Mouse (Mus musculus): ENCODE measurements around the gene Rps7.

Gene Rps7

DNA sequence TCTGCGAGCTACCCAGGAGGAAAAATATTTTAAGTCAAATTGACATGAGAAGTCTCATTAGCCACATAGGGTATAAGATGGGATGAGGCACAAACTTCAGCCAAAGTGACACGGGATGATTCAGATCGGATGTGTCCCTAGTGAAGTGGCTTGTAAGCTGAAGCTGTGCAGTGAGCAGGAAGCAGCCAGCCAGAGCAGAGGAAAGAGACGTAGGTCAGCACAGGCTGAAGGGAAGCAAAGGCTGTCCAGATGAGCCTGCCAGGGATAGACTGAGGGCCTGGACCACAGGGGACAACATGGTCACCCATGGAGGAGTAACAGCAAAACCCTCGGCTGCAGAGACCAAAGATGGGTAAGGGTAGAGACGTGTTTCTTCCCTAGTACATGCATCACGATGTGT is 21.4 kb downstream of the Rps7 start:
- no peak for DNase-seq

DNA sequence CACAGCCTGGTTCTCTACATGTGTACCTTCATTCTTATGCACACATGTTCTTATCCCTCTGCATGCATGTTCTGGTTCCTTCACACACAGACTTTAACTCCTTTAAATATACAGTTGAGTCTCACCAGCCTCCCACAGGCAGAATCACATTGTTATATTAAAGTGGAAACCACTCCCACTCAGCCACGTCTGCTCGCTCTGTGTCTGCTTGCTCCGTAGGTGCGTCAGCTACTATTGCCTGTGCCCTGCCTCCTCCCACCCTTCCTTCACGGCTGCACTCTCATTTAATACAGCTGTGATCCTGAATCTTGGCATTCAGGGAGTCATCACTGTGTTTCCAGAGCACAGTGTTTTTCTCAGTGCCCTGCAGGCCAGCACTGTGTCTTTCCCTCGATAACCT is 23.4 kb downstream of the Rps7 start:
- DNase-seq = peak; percentile 79

DNA sequence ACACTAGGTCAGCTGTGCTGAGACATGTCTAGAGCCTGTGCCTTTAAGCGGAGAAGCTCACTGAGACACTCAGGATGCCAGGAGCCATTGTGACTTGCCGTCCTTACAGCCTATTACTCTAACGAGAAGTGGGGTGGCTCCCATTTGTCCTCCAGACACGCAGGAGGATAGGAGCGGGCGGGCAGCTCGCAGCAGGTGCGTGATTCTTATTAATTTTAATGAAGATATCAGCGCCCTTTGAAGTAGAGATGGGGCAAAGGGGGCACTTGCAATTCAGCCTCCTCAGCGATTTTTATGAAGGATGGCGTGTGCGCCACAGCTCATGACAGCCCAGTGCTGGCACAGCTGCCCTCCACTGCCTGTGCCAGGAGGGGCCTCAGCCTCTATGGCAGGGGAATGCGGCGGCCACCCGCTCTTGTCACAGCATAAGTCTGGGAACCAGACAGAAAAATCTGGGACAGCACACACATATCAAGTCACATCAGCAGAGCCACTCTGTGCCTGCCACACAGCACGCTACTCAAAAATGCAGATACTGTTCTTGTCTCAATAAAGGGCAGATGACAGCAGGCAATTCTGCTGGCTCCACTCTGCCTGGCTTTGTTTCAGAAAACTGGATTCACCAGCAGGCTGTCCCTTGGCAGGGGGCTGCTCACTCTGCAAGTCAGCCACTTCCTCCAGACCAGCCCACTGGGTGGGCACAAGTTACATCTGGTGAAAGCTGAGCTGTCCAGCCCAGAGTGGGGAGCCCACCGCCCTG is 28.0 kb downstream of the Rps7 start:
- DNase-seq = peak; percentile 44

- DNase-seq = no peak
Observed at GRCm38 (mm10) chr12:28603494-28603893, 32.3 kb downstream of the Rps7 start.

DNA sequence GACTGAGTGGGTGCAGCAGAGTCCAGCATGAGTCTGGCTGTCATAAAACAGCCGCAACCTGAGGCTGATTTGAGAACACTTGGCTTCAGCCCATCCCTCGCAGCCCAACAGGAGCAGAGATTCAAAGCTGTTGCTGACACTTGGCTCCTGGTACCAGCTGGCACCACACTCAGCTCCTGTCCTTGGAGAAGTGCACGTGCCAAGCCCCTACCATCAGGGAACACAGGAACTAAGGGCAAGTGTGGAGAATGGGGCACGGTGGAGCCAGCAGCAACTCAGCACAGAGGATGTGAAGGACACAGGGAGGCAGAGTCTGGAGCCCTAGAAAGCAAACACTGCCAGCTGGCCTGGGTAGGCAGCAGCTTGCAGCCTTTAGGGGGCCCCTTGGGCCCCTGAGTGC is 33.5 kb downstream of the Rps7 start:
- no peak for DNase-seq

- DNase-seq = no peak
Observed at GRCm38 (mm10) chr12:28598526-28598991, 37.2 kb downstream of the Rps7 start.

- no peak for DNase-seq
Observed at GRCm38 (mm10) chr12:28598110-28598509, 37.6 kb downstream of the Rps7 start.

- DNase-seq = no peak
Observed at GRCm38 (mm10) chr12:28597699-28598098, 38.1 kb downstream of the Rps7 start.

- no peak for DNase-seq
Observed at GRCm38 (mm10) chr12:28596851-28597250, 38.9 kb downstream of the Rps7 start.

DNA sequence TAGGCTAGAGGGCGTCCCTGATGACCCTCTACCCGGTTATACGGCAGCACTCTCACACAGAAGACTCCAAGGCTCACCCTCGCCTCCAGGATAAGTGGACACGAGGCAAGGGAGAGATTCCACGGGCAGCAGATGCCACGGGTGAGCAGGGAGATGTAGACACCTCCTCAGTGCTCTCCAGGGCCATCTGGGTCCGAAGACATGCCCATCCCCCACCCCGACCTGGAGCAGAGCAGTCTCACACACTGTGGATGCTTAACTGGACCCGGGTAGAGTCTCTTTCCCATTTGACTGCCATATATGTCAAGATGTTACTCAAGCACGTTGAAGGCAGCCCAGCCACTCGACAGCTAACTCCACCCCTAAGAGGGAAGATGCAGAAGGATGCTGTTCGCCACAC is 45.3 kb downstream of the Rps7 start:
- DNase-seq = no peak

DNA sequence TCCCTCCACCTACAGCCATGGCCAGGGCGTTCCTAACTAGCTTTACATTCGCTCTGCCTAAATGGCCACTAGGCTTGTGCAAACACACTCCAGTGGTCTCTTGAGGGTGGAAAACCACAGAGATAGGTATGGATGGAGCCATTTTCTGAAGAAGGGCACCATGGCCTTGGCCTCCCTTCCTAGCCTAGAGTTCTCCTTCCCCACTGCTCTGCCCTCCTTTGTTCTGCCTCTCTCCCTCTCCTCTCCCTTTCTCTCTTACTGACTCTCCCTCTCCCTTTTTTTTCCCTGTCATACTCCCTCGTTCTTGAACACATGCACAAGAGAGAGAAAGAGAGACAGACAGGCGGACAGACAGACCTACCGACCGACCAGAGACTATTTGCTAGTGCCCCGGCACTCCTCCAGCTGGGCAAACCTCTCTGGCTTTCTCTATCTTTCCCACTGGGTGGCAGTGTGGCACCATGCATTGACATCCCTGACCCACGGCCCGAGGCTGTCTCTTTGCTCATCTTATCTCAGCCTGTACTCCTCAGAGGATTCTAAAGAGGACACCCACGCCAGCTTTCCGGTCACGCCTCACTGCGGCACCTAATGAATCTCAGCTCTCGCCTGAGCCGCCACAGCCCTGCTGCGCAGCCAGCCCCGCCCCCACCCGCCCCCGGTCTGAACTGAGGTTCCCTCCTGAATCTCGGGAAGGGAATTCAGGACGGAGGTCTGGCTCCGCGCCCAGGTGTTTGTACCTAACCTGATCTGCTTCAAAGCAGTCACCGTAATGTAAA is 46.5 kb downstream of the Rps7 start:
- DNase-seq = peak; percentile 96

GRCm38 (mm10) chr12:28587949-28588348 is 47.8 kb downstream of the Rps7 start:
- peak; percentile 91 for DNase-seq

- no peak for DNase-seq
Observed at GRCm38 (mm10) chr12:28584036-28584435, 51.7 kb downstream of the Rps7 start.

DNA sequence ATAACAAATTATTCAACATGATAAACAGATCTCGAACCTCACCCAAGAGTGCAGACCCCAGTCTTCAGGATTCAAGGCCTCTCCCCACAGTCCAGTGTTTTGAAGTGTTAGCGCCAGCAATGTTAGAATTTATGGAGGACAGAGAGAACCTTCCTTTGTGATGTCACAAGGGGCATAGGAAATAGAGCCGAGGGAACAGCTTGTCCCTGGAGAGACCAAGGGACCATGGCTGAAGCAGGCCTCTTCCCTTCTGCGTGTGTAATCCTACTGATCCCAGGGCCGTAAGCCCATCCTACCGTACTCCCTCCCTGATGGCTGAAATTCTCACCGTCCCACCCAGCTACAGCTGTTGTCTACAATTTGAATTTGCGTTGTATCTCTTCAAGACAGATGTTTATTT is 53.3 kb downstream of the Rps7 start, which contains the start of gene Allc:
Allc (minus strand) TSS at position 101 of the 400 bp plus-strand sequence.
- no peak for DNase-seq

Data from right cerebral cortex, adult 18-20 months (tissue).